Mouse (Mus musculus) embryonic facial prominence, embryonic 13.5 days (tissue): ENCODE data around the gene Tjp2. TPM values are rescaled to one million over a fixed set of nuclear protein-coding genes. Genes with fewer than 3 reads are reported as not detected.

Experiments
- ATAC-seq: fragments of 200-750 bp; cut with Nextera tagmentation; 2 replicates; pipeline ENCODE4 v1.8.0; 2017; ENCODE audit warnings: low read depth; ENCODE audit not compliant: insufficient number of reproducible peaks, insufficient read depth, low FRiP score, low TSS enrichment
- H3K27ac ChIP-seq: fragments of 300-500 bp; sonication (generic); 2 replicates; pipeline ENCODE4 v1.5.1; 2015; ENCODE audit warnings: moderate library complexity, mild to moderate bottlenecking, inconsistent platforms
- H3K27me3 ChIP-seq: fragments of 300-500 bp; sonication (generic); 2 replicates; pipeline ENCODE4 v1.6.1; 2015; ENCODE audit warnings: mild to moderate bottlenecking, inconsistent platforms
- H3K36me3 ChIP-seq: fragments of 300-500 bp; sonication (generic); 2 replicates; pipeline ENCODE4 v1.6.1; 2015; ENCODE audit warnings: mild to moderate bottlenecking, inconsistent platforms
- H3K4me1 ChIP-seq: fragments of 300-500 bp; sonication (generic); 2 replicates; pipeline ENCODE4 v1.6.1; 2015; ENCODE audit warnings: inconsistent platforms
- H3K4me2 ChIP-seq: fragments of 300-500 bp; sonication (generic); 2 replicates; pipeline ENCODE4 v1.6.1; 2015; ENCODE audit warnings: moderate library complexity, mild to moderate bottlenecking, inconsistent platforms
- H3K4me3 ChIP-seq: fragments of 300-500 bp; sonication (generic); 2 replicates; pipeline ENCODE4 v1.5.1; 2015; ENCODE audit warnings: mild to moderate bottlenecking, inconsistent platforms
- H3K9ac ChIP-seq: fragments of 300-500 bp; sonication (generic); 2 replicates; pipeline ENCODE4 v1.6.1; 2015; ENCODE audit warnings: mild to moderate bottlenecking, inconsistent platforms
- H3K9me3 ChIP-seq: fragments of 300-500 bp; sonication (generic); 2 replicates; pipeline ENCODE4 v1.6.1; 2016; ENCODE audit warnings: inconsistent platforms
- WGBS: fragments of 180-500 bp; shearing (Covaris S2); methylation state at CpG from one replicate; pipeline ENCODE4 v1.1.7; 2015; ENCODE audit warnings: mixed read lengths; 5-methylcytosine and 5-hydroxymethylcytosine counted together
- polyA plus RNA-seq: library from polyadenylated mRNA; unstranded; fragments of >200 nt; fragmentation: Nextera tagmentation; extraction: Ambion mirVana; gene quantifications from 2 replicates; pipeline ENCODE4 v1.2.1, GENCODE M21; 2015

The Tjp2 gene
- polyA plus RNA-seq, 1 experiment from 2014 or later = 16.5 TPM

- 45% methylated on average over 8 of the region's 8 CpGs for WGBS
- H3K4me2 ChIP-seq = no peak overlapping the region
These were observed 144.3 kb downstream of the Tjp2 start for GRCm38 (mm10) chr19:24080417-24081080.

GRCm38 (mm10) chr19:24077658-24078057 lies 147.2 kb downstream of the Tjp2 start:
- Histone ChIP-seq H3K9me3 (peaks cover 6% of the 10 kb centered on the region; the same call in 1 of the 2 replicates), H3K4me1 (no peaks in the 10 kb centered on the region; the same call in 1 of the 2 replicates), H3K27ac (no peak overlapping the region), H3K4me3 (no peak overlapping the region), H3K36me3 (no peaks in the 10 kb centered on the region), H3K4me2 (no peak overlapping the region), H3K9ac (no peak overlapping the region), H3K27me3 (no peaks in the 10 kb centered on the region)
- no peak for ATAC-seq
- WGBS = 94% methylated on average over 3 of the region's 3 CpGs

More at GRCm38 (mm10) chr19:24080417-24081080, 144.3 kb downstream of the Tjp2 start:
- Histone ChIP-seq H3K27ac (no peak overlapping the region), H3K4me3 (no peak overlapping the region), H3K9me3 (no peaks in the 10 kb centered on the region), H3K27me3 (no peaks in the 10 kb centered on the region), H3K4me1 (no peaks in the 10 kb centered on the region; the same call in 1 of the 2 replicates), H3K9ac (no peak overlapping the region), H3K36me3 (no peaks in the 10 kb centered on the region)
- no peak for ATAC-seq

GRCm38 (mm10) chr19:24076536-24076935 lies 148.3 kb downstream of the Tjp2 start:
- ATAC-seq = no peak
- H3K36me3 ChIP-seq = no peaks in the 10 kb centered on the region
- no peaks in the 10 kb centered on the region for H3K27me3 ChIP-seq
- no peak overlapping the region for H3K9ac ChIP-seq
- no peak overlapping the region for H3K4me2 ChIP-seq
- H3K4me3 ChIP-seq = no peak overlapping the region
- no peak overlapping the region for H3K27ac ChIP-seq
- H3K9me3 ChIP-seq = peaks cover 6% of the 10 kb centered on the region; the same call in 1 of the 2 replicates
- H3K4me1 ChIP-seq = no peaks in the 10 kb centered on the region; the same call in 1 of the 2 replicates
- WGBS = 82% methylated on average over 7 of the region's 7 CpGs

- ATAC-seq = no peak
- 76% methylated on average over 8 of the region's 8 CpGs for WGBS
- H3K27ac ChIP-seq = no peak overlapping the region
These were observed 148.9 kb downstream of the Tjp2 start for GRCm38 (mm10) chr19:24075927-24076326.

GRCm38 (mm10) chr19:24073155-24073554 lies 151.7 kb downstream of the Tjp2 start:
- 51% methylated on average over 4 of the region's 4 CpGs for WGBS
- H3K27ac ChIP-seq = no peak overlapping the region
- no peak for ATAC-seq

More at GRCm38 (mm10) chr19:24075927-24076326, 148.9 kb downstream of the Tjp2 start:
- H3K36me3 ChIP-seq = no peaks in the 10 kb centered on the region
- no peak overlapping the region for H3K4me2 ChIP-seq
- H3K4me3 ChIP-seq = no peak overlapping the region
- H3K9me3 ChIP-seq = peaks cover 6% of the 10 kb centered on the region; the same call in 1 of the 2 replicates
- H3K9ac ChIP-seq = no peak overlapping the region
- no peaks in the 10 kb centered on the region; the same call in 1 of the 2 replicates for H3K4me1 ChIP-seq
- H3K27me3 ChIP-seq = no peaks in the 10 kb centered on the region

GRCm38 (mm10) chr19:24064348-24064895 lies 160.4 kb downstream of the Tjp2 start:
- 62% methylated on average over 12 of the region's 12 CpGs for WGBS
- Histone ChIP-seq H3K36me3 (no peaks in the 10 kb centered on the region), H3K4me2 (no peak overlapping the region), H3K27ac (no peak overlapping the region), H3K4me3 (no peak overlapping the region), H3K27me3 (no peaks in the 10 kb centered on the region), H3K9me3 (no peaks in the 10 kb centered on the region), H3K9ac (no peak overlapping the region), H3K4me1 (no peaks in the 10 kb centered on the region)
- ATAC-seq = no peak

More at GRCm38 (mm10) chr19:24073155-24073554, 151.7 kb downstream of the Tjp2 start:
- no peaks in the 10 kb centered on the region; the same call in 1 of the 2 replicates for H3K4me1 ChIP-seq
- no peak overlapping the region for H3K4me3 ChIP-seq
- H3K9ac ChIP-seq = no peak overlapping the region
- H3K4me2 ChIP-seq = no peak overlapping the region
- no peaks in the 10 kb centered on the region for H3K27me3 ChIP-seq
- H3K9me3 ChIP-seq = peaks cover 6% of the 10 kb centered on the region; the same call in 1 of the 2 replicates
- H3K36me3 ChIP-seq = no peaks in the 10 kb centered on the region

GRCm38 (mm10) chr19:24063585-24063984 lies 161.2 kb downstream of the Tjp2 start:
- H3K4me1 ChIP-seq = no peaks in the 10 kb centered on the region
- no peak overlapping the region for H3K9ac ChIP-seq
- H3K9me3 ChIP-seq = no peaks in the 10 kb centered on the region
- H3K4me2 ChIP-seq = no peak overlapping the region
- no peaks in the 10 kb centered on the region for H3K27me3 ChIP-seq
- no peaks in the 10 kb centered on the region for H3K36me3 ChIP-seq
- H3K27ac ChIP-seq = no peak overlapping the region
- WGBS = 82% methylated on average over 4 of the region's 4 CpGs
- no peak overlapping the region for H3K4me3 ChIP-seq
- no peak for ATAC-seq

- H3K27me3 ChIP-seq = no peaks in the 10 kb centered on the region
- no peak overlapping the region for H3K27ac ChIP-seq
- 69% methylated on average over 8 of the region's 8 CpGs for WGBS
- H3K36me3 ChIP-seq = no peaks in the 10 kb centered on the region
- no peak for ATAC-seq
- H3K4me1 ChIP-seq = no peaks in the 10 kb centered on the region
- H3K9ac ChIP-seq = no peak overlapping the region
- no peaks in the 10 kb centered on the region for H3K9me3 ChIP-seq
- no peak overlapping the region for H3K4me2 ChIP-seq
- no peak overlapping the region for H3K4me3 ChIP-seq
These were observed 166.0 kb downstream of the Tjp2 start for GRCm38 (mm10) chr19:24058851-24059250.

GRCm38 (mm10) chr19:24058021-24058420 lies 166.8 kb downstream of the Tjp2 start:
- H3K9me3 ChIP-seq = no peaks in the 10 kb centered on the region
- H3K4me2 ChIP-seq = no peak overlapping the region
- H3K4me3 ChIP-seq = no peak overlapping the region
- H3K27ac ChIP-seq = no peak overlapping the region
- no peak overlapping the region for H3K9ac ChIP-seq
- 80% methylated on average over 5 of the region's 5 CpGs for WGBS
- no peaks in the 10 kb centered on the region for H3K27me3 ChIP-seq
- ATAC-seq = no peak
- no peaks in the 10 kb centered on the region for H3K36me3 ChIP-seq
- H3K4me1 ChIP-seq = no peaks in the 10 kb centered on the region

GRCm38 (mm10) chr19:24056880-24057279 lies 167.9 kb downstream of the Tjp2 start:
- no peaks in the 10 kb centered on the region for H3K4me1 ChIP-seq
- 94% methylated on average over 1 of the region's 1 CpGs for WGBS
- H3K36me3 ChIP-seq = no peaks in the 10 kb centered on the region
- no peak overlapping the region for H3K9ac ChIP-seq
- H3K4me3 ChIP-seq = no peak overlapping the region
- H3K4me2 ChIP-seq = no peak overlapping the region
- H3K27me3 ChIP-seq = no peaks in the 10 kb centered on the region
- ATAC-seq = no peak
- H3K9me3 ChIP-seq = no peaks in the 10 kb centered on the region
- H3K27ac ChIP-seq = no peak overlapping the region

- Histone ChIP-seq H3K9ac (no peak overlapping the region), H3K27me3 (no peaks in the 10 kb centered on the region), H3K9me3 (no peaks in the 10 kb centered on the region), H3K4me3 (no peak overlapping the region), H3K27ac (no peak overlapping the region), H3K36me3 (no peaks in the 10 kb centered on the region), H3K4me1 (no peaks in the 10 kb centered on the region), H3K4me2 (no peak overlapping the region)
- no peak for ATAC-seq
- 59% methylated on average over 2 of the region's 2 CpGs for WGBS
These were observed 169.9 kb downstream of the Tjp2 start for GRCm38 (mm10) chr19:24054904-24055303.

GRCm38 (mm10) chr19:24054265-24054664 lies 170.6 kb downstream of the Tjp2 start:
- no peak overlapping the region for H3K4me2 ChIP-seq
- ATAC-seq = no peak
- no peaks in the 10 kb centered on the region; the same call in 1 of the 2 replicates for H3K27me3 ChIP-seq
- no peaks in the 10 kb centered on the region for H3K4me1 ChIP-seq
- H3K27ac ChIP-seq = no peak overlapping the region
- WGBS = 67% methylated on average over 5 of the region's 5 CpGs
- no peaks in the 10 kb centered on the region for H3K36me3 ChIP-seq
- H3K9me3 ChIP-seq = no peaks in the 10 kb centered on the region
- no peak overlapping the region for H3K4me3 ChIP-seq
- H3K9ac ChIP-seq = no peak overlapping the region
